Mouse (Mus musculus) embryonic fibroblast, embryonic 13.5 days (primary cell): ENCODE results near the gene Peli3.

Experiments used
- CTCF ChIP-seq: IDR thresholded peaks from 2 replicates; pipeline ENCODE4 v1.5.1; 2011; ENCODE audit warnings: mild to moderate bottlenecking, control low read depth, low read length, moderate library complexity, borderline replicate concordance; ENCODE audit not compliant: insufficient read depth
- POLR2A ChIP-seq: IDR thresholded peaks from 2 replicates; pipeline ENCODE4 v1.6.1; 2011; ENCODE audit warnings: low read depth, mild to moderate bottlenecking, control low read depth, low read length, moderate library complexity

DNA sequence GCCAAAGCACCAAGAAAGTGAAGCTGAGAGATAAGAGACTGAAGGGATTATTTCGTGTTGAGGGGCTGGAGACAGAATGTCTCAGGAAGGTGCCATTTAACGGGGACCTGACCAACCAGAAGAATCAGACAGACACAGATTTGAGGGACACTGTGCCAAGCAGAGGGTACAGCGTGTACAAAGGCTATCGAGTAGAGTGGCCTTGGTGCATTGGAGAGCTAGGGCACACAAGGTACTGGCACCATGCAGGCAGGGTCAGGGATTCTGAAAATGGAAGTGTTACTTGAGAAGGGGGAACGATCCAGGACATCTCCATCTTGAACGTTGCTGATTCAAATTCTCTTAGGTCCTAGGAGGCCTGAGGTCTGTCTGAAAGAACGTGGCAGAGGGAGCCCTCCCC is 33.6 kb downstream of the Peli3 start:
- no peak for TF ChIP-seq CTCF
- TF ChIP-seq POLR2A, result no peak
